Mouse (Mus musculus) c-Kit-positive CD71-positive TER-119-positive erythroid progenitor cells, embryonic 14.5 days (primary cell): ENCODE data around the gene Spry1.

Experiments used
- DNase-seq: peaks from one replicate; pipeline ENCODE4 v3.0.0-alpha.2; 2013; ENCODE audit warnings: low spot score

Spry1 gene

GRCm38 (mm10) chr3:37641796-37642680, 2.3 kb downstream of the Spry1 start:
- no peak for DNase-seq

- DNase-seq = no peak
Measured at GRCm38 (mm10) chr3:37642681-37643214, 3.0 kb downstream of the Spry1 start.

- no peak for DNase-seq
Measured at GRCm38 (mm10) chr3:37643411-37643810, 3.7 kb downstream of the Spry1 start.

- no peak for DNase-seq
Measured at GRCm38 (mm10) chr3:37643903-37644302, 4.2 kb downstream of the Spry1 start.

GRCm38 (mm10) chr3:37645061-37645460, 5.3 kb downstream of the Spry1 start:
- no peak for DNase-seq

GRCm38 (mm10) chr3:37646221-37646620, 6.5 kb downstream of the Spry1 start:
- DNase-seq = no peak

GRCm38 (mm10) chr3:37647225-37647624, 7.5 kb downstream of the Spry1 start:
- DNase-seq = no peak

GRCm38 (mm10) chr3:37648244-37648643, 8.5 kb downstream of the Spry1 start:
- DNase-seq = no peak

GRCm38 (mm10) chr3:37649281-37649680, 9.5 kb downstream of the Spry1 start:
- DNase-seq = no peak

- no peak for DNase-seq
Measured at GRCm38 (mm10) chr3:37652537-37652936, 12.8 kb downstream of the Spry1 start.

GRCm38 (mm10) chr3:37653935-37654729, 14.4 kb downstream of the Spry1 start:
- DNase-seq = no peak

GRCm38 (mm10) chr3:37654787-37655186, 15.0 kb downstream of the Spry1 start:
- no peak for DNase-seq

GRCm38 (mm10) chr3:37655933-37656633, 16.3 kb downstream of the Spry1 start:
- DNase-seq = no peak

GRCm38 (mm10) chr3:37657009-37657408, 17.3 kb downstream of the Spry1 start:
- DNase-seq = no peak

- no peak for DNase-seq
Measured at GRCm38 (mm10) chr3:37658155-37658554, 18.4 kb downstream of the Spry1 start.

GRCm38 (mm10) chr3:37659621-37660020, 19.9 kb downstream of the Spry1 start:
- DNase-seq = no peak

- DNase-seq = no peak
Measured at GRCm38 (mm10) chr3:37666291-37667118, 26.8 kb downstream of the Spry1 start.

- no peak for DNase-seq
Measured at GRCm38 (mm10) chr3:37667119-37667467, 27.3 kb downstream of the Spry1 start.

- no peak for DNase-seq
Measured at GRCm38 (mm10) chr3:37667736-37668135, 28.0 kb downstream of the Spry1 start.

GRCm38 (mm10) chr3:37668652-37669051, 28.9 kb downstream of the Spry1 start:
- no peak for DNase-seq

GRCm38 (mm10) chr3:37669100-37669499, 29.4 kb downstream of the Spry1 start:
- no peak for DNase-seq
